Mouse (Mus musculus): ENCODE measurements around the gene Chst8. TPM values are rescaled to one million over a fixed set of nuclear protein-coding genes. Genes with fewer than 3 reads are reported as not detected.

Chst8 gene
- polyA plus RNA-seq, 1 experiment from 2014 or later, result 18.9 TPM

DNA sequence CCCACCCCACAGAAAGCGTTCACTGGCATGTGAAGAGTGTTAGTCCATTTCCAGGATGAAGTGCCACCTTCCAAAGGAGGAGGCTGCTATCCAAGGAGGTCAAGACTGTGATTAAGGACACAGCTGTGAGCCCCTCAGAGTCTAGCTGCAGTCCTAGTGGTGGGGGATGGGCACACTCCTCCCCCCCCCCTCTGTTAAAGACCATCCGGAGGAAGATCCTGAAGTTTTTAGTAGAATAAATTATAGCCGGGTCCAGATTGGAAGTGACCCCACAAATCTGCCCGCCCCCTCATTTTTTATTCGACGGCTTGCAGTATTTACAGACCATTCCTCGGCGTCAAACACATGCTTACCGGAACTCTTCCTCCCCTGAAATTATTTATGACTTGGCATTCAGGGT lies 114.3 kb downstream of the Chst8 start:
- 86% methylated on average over 9 of the region's 9 CpGs for WGBS
- Histone ChIP-seq H3K4me2 (replicated peaks) (no peak overlapping the region), H3K27me3 (0 out of 2 replicates have a peak, but pooled peaks cover 4% of the 10 kb centered on the region), H3K4me1 (peaks cover 11% of the 10 kb centered on the region), H3K9ac (replicated peaks) (no peak overlapping the region), H3K36me3 (no peaks in the 10 kb centered on the region), H3K9me3 (no peaks in the 10 kb centered on the region), H3K4me3 (no peak overlapping the region), H3K27ac (replicated peaks) (no peak overlapping the region)
- ATAC-seq (ENCODE audit: low FRiP score, low read depth), result no peak

DNA sequence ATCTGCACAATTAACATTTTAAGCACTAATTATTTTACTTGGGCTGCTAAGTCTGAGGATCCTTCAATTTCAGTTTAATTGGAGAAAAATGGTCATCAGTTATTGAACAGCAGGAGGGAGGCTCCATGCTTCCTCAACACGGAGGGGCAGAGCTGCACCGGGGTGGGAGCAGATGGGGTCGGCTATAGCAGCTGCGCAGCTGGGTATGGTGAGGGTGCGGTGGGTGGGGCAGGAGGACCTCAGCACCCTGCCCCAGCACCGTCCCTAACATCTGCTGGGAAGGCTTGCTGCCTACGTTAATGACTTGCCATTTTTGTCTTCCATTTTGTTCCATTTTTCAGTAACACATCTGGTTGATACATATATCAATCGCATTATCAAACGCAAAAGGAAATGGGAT lies 116.4 kb downstream of the Chst8 start:
- Histone ChIP-seq H3K9ac (replicated peaks) (no peak overlapping the region), H3K4me1 (peaks cover 26% of the 10 kb centered on the region), H3K4me3 (no peak overlapping the region), H3K36me3 (no peaks in the 10 kb centered on the region), H3K27me3 (0 out of 2 replicates have a peak, but pooled peaks cover 1% of the 10 kb centered on the region), H3K9me3 (no peaks in the 10 kb centered on the region), H3K27ac (replicated peaks) (peak overlapping the region; percentile 86), H3K4me2 (replicated peaks) (no peak overlapping the region)
- ATAC-seq (ENCODE audit: low FRiP score, low read depth), result no peak
- 68% methylated on average over 9 of the region's 9 CpGs for WGBS

DNA sequence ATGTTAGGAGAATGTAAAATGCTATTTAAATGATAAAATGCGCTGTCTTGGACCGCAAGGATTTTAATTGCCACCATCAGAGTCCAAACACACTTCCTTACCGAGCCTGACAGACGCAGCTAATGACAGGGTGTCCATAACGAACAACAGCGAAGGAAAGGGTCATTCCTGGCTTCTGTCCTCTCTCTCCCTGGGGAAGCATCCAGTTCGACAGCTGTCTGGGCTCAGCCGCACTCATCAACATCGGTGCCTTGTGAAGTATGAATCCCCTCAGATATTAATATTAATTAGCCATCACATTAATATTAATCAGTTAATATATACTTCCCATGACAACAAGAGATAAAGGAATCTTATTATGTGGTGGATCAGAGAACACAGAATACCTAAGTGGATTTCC lies 117.6 kb downstream of the Chst8 start:
- no peaks in the 10 kb centered on the region for H3K27me3 ChIP-seq
- WGBS, result 41% methylated on average over 9 of the region's 9 CpGs
- peak overlapping the region; percentile 86 for H3K27ac ChIP-seq (replicated peaks)
- ATAC-seq (ENCODE audit: low FRiP score, low read depth), result peak; percentile 66
- no peak overlapping the region for H3K4me3 ChIP-seq
- H3K9me3 ChIP-seq, result no peaks in the 10 kb centered on the region
- peaks cover 38% of the 10 kb centered on the region for H3K4me1 ChIP-seq
- H3K36me3 ChIP-seq, result no peaks in the 10 kb centered on the region
- H3K4me2 ChIP-seq (replicated peaks), result no peak overlapping the region
- H3K9ac ChIP-seq (replicated peaks), result no peak overlapping the region

DNA sequence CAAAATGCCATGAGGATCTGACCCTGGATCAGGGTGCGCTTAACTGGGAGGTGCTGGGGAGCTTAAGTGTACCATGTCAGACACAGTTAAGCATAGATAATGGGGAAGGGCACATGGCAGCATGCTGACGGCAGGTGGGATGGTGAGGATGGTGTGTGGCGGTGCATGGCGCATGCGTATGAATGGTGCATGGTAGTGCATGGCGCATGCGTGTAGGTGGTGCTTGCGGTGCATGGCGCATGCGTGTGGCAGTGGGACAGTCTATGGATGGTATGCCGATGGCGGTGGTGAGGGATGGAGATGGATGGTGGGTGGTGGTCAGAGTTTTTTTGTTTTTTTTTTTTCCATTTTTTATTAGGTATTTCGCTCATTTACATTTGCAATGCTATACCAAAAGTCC lies 118.6 kb downstream of the Chst8 start:
- ATAC-seq (ENCODE audit: low FRiP score, low read depth), result no peak
- H3K4me1 ChIP-seq, result peaks cover 44% of the 10 kb centered on the region
- H3K27me3 ChIP-seq, result no peaks in the 10 kb centered on the region
- H3K4me3 ChIP-seq, result no peak overlapping the region
- H3K9me3 ChIP-seq, result no peaks in the 10 kb centered on the region
- no peak overlapping the region for H3K9ac ChIP-seq (replicated peaks)
- no peaks in the 10 kb centered on the region for H3K36me3 ChIP-seq
- WGBS, result 96% methylated on average over 13 of the region's 13 CpGs
- H3K27ac ChIP-seq (replicated peaks), result peak overlapping the region; percentile 69
- H3K4me2 ChIP-seq (replicated peaks), result no peak overlapping the region

DNA sequence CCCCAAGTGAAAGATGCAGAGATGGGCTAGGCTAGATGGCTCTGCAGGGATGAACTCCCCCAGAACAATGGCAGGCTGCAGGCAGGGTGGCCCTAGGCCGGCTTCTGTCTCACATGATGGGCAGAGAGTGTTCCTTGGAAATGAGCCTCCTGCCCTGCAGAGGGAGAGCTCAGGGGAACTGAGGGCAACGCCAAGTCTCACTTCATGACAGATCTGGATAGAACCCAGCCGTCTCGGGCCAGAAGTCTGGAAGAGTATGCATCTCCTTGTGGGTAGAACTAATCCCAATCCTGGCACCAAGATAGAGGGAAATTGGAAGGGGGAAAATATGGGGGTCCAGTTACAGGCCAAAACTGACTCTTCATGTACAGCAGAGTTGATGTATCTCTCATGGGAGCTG lies 119.4 kb downstream of the Chst8 start:
- H3K4me1 ChIP-seq, result peaks cover 46% of the 10 kb centered on the region
- 81% methylated on average over 4 of the region's 4 CpGs for WGBS
- no peak for ATAC-seq (ENCODE audit: low FRiP score, low read depth)

DNA sequence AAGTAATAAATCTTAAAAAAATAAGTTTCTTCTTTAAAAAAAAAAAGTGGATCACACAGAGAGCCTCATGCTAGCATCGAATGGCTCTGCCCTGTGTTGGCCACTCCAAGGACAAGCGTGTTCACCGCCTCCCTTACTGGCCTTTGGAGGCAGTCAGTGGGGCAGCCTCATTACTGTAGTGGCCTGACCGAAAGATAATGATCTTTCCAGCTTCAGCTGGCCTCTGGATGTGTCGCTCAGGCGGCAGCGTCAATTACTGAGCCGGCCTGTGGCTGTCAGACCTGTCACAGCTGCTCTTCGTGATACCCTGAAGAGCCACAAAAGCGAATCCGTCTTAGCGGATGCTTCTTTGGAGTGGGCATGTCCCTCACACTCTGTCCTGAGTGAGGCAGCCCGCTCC lies 122.4 kb downstream of the Chst8 start:
- H3K4me2 ChIP-seq (replicated peaks), result peak overlapping the region; percentile 1; the same call in 1 of the 2 replicates
- peak overlapping the region; percentile 83 for H3K27ac ChIP-seq (replicated peaks)
- peaks cover 55% of the 10 kb centered on the region for H3K4me1 ChIP-seq
- 53% methylated on average over 13 of the region's 13 CpGs for WGBS
- no peaks in the 10 kb centered on the region for H3K9me3 ChIP-seq
- no peaks in the 10 kb centered on the region for H3K36me3 ChIP-seq
- no peak overlapping the region for H3K9ac ChIP-seq (replicated peaks)
- ATAC-seq (ENCODE audit: low FRiP score, low read depth), result peak; percentile 44
- H3K27me3 ChIP-seq, result no peaks in the 10 kb centered on the region
- no peak overlapping the region for H3K4me3 ChIP-seq

More for the DNA sequence above, 119.4 kb downstream of the Chst8 start:
- no peak overlapping the region for H3K4me2 ChIP-seq (replicated peaks)
- peak overlapping the region; percentile 39; the same call in 1 of the 2 replicates for H3K27ac ChIP-seq (replicated peaks)
- H3K36me3 ChIP-seq, result no peaks in the 10 kb centered on the region
- H3K9ac ChIP-seq (replicated peaks), result no peak overlapping the region
- H3K4me3 ChIP-seq, result no peak overlapping the region
- no peaks in the 10 kb centered on the region for H3K27me3 ChIP-seq
- no peaks in the 10 kb centered on the region for H3K9me3 ChIP-seq

DNA sequence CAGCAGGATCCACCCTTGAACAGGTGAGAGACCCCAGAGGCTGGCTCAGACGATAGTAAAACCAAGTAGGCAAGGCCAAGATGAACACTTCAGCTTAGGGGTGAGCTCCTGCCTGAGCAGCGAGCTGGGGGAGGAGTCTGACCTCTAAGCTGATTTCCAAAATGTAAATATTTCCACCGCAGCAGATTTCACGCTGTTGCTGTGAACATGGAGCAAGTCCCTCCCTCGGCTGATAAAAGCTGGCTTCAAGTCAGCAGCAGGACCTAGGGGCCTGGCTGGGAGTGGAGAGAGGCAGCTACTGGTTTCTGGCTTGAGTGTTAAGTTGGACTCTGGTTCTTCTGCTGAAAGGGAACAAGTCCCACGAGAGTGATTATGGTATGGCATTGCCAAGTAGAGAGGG lies 123.5 kb downstream of the Chst8 start:
- ATAC-seq (ENCODE audit: low FRiP score, low read depth), result no peak
- Histone ChIP-seq H3K36me3 (no peaks in the 10 kb centered on the region), H3K4me1 (peaks cover 51% of the 10 kb centered on the region), H3K9ac (replicated peaks) (no peak overlapping the region), H3K4me3 (no peak overlapping the region), H3K4me2 (replicated peaks) (no peak overlapping the region), H3K27me3 (peaks cover under 1% of the 10 kb centered on the region; the same call in 1 of the 2 replicates), H3K9me3 (no peaks in the 10 kb centered on the region), H3K27ac (replicated peaks) (no peak overlapping the region)
- WGBS, result 30% methylated on average over 6 of the region's 6 CpGs

DNA sequence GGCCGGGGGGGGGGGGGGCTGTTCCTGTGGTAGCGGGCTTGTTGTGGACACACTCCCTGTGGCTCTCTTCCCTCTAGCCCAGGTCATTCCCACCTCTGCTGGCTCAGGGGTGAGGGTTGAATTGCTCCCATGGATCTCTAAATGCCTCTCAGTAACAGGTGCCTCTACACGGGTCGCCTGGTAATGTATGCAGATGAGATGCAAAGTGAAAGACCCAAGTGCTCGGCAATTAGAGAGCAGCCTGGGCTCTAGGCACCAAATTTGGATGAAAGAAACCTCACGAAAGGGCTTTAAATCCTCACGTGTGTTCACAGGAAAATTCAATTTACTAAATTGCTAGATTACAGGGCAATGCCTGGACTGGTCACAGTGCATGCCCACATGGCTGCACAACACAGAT lies 126.7 kb downstream of the Chst8 start:
- no peak for ATAC-seq (ENCODE audit: low FRiP score, low read depth)
- H3K9ac ChIP-seq (replicated peaks), result no peak overlapping the region
- H3K4me3 ChIP-seq, result no peak overlapping the region
- H3K4me1 ChIP-seq, result peaks cover 33% of the 10 kb centered on the region
- no peaks in the 10 kb centered on the region for H3K36me3 ChIP-seq
- WGBS, result 32% methylated on average over 7 of the region's 7 CpGs
- no peak overlapping the region for H3K4me2 ChIP-seq (replicated peaks)
- peaks cover 3% of the 10 kb centered on the region; the same call in 1 of the 2 replicates for H3K27me3 ChIP-seq
- H3K9me3 ChIP-seq, result no peaks in the 10 kb centered on the region
- H3K27ac ChIP-seq (replicated peaks), result 0 out of 2 replicates have a peak overlapping the region, but pooled peaks have one; percentile 16

DNA sequence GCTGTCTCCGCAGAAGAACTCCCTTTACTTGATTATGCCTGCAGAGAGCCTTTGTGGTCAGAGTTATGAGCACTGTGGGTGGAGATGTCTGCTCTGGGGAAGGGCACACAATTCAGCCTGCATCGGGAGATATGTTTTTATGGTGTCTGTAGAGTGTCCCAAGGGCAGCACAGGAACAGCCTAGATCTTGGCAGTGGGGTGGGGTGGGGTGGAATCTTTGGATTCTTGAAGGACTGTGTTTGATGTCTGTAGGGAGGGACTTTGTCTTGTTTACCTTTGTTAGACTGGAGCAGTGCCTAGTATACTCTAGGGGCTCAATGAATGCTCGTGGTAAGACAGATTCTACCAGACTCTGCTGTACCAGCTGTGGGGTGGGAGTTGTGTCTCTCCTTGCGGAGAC lies 127.3 kb downstream of the Chst8 start:
- 74% methylated on average over 4 of the region's 4 CpGs for WGBS
- ATAC-seq (ENCODE audit: low FRiP score, low read depth), result no peak
- no peak overlapping the region for H3K27ac ChIP-seq (replicated peaks)
- H3K9ac ChIP-seq (replicated peaks), result no peak overlapping the region
- H3K9me3 ChIP-seq, result no peaks in the 10 kb centered on the region
- peaks cover 27% of the 10 kb centered on the region for H3K4me1 ChIP-seq
- no peak overlapping the region for H3K4me2 ChIP-seq (replicated peaks)
- H3K36me3 ChIP-seq, result no peaks in the 10 kb centered on the region
- H3K4me3 ChIP-seq, result no peak overlapping the region
- peaks cover 3% of the 10 kb centered on the region; the same call in 1 of the 2 replicates for H3K27me3 ChIP-seq

DNA sequence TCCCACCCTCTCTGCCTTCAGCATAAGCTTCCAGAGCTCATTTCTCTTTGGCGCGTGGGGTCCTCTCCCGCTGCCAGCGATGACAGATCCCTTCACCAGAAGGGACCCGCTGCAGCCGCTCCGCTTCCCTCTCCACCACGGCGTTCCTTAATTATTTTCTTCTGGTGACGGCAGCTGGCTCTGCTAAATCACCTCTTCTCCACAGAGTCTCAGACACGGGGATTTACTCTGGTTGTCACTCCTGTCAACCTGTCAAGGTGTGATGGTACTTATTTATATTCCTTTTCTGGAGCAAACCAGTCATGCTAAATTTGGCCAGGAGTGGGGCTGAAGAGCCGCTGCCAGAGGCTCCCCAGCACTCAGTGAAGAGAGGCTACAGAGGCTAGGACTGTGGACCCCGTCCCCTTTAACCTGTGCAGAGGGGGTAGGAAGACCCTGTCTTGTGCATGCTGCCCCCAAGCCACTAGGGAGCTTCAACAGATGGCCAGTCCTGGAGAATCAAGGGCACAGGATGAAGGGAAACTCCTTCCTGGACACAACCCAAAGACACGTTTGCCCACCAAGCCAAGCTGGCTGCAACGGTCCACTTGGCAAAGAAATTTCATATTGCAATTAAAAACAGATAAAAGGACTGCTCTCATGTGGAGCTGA lies 131.6 kb downstream of the Chst8 start:
- no peak for ATAC-seq (ENCODE audit: low FRiP score, low read depth)
- no peak overlapping the region; the same call in 1 of the 2 replicates for H3K27ac ChIP-seq (replicated peaks)
- no peak overlapping the region for H3K4me2 ChIP-seq (replicated peaks)

DNA sequence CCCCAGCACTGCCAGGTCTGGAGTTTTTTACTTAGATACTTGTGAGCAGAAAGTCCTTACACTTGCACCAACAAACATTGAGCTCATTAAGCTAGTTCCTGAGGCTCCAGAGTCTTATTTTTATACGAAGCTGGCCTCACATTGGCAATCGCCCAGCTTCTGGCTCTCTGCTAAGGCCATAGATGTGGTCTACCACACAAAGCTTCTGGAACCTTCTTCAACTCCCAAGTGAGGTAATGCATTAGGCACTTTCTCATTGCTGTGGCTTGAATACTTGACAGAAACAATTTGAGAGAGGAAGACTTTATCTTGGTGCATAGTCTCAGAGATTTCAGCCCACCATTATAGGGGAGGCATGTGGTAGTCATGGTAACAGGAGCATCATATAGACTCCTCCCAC lies 132.6 kb downstream of the Chst8 start:
- Histone ChIP-seq H3K4me2 (replicated peaks) (no peak overlapping the region), H3K27me3 (peaks cover 17% of the 10 kb centered on the region), H3K9me3 (no peaks in the 10 kb centered on the region), H3K36me3 (no peaks in the 10 kb centered on the region), H3K4me1 (peaks cover 10% of the 10 kb centered on the region; the same call in 1 of the 2 replicates), H3K4me3 (no peak overlapping the region), H3K27ac (replicated peaks) (no peak overlapping the region), H3K9ac (replicated peaks) (no peak overlapping the region)
- ATAC-seq (ENCODE audit: low FRiP score, low read depth), result no peak
- WGBS, result 86% methylated on average over 2 of the region's 2 CpGs

More for the DNA sequence above, 131.6 kb downstream of the Chst8 start:
- Histone ChIP-seq H3K4me1 (peaks cover 5% of the 10 kb centered on the region), H3K9me3 (no peaks in the 10 kb centered on the region), H3K27me3 (peaks cover 7% of the 10 kb centered on the region), H3K9ac (replicated peaks) (no peak overlapping the region), H3K36me3 (no peaks in the 10 kb centered on the region), H3K4me3 (no peak overlapping the region)
- 63% methylated on average over 15 of the region's 15 CpGs for WGBS

DNA sequence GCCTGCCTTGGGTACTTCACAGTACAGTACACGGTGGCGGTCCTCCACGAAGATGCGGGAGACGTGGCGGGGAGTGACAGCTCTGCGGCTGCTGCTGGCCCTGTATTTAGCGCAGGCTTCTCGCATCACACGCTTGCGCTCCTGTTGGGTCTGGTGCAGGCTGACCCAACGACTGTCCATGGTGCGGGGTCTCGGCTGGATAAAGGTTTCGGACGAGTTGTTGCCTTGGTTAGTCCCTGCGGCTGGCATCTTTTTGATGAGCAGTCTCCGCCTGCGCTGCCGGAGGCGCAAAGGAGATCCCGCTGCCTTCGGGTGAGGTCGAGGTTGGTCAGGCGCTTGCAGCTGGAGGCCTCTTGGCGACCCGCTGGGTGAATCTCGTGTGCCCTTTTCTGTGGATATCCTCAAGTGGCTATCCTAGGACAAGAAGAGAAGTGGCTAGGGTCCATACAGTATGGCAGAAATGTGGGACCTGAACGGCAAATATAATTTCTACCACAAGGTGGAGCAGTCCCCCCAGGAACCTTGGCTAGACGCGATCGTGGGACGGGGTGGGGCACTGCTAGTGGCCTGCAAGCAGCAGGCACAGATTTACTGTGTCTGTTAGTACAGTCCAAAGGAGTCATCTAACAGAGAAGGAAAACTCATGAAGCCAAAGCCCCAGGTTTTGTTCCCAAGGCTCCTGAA lies 136.5 kb downstream of the Chst8 start:
- 6% methylated on average over 33 of the region's 33 CpGs for WGBS
- no peaks in the 10 kb centered on the region for H3K9me3 ChIP-seq
- H3K27ac ChIP-seq (replicated peaks), result no peak overlapping the region
- peaks cover 11% of the 10 kb centered on the region; the same call in 1 of the 2 replicates for H3K4me1 ChIP-seq
- no peaks in the 10 kb centered on the region for H3K36me3 ChIP-seq
- peak; percentile 27; the same call in 1 of the 2 replicates for ATAC-seq (ENCODE audit: low FRiP score, low read depth)
- H3K4me3 ChIP-seq, result peak overlapping the region; percentile 23
- H3K27me3 ChIP-seq, result peaks cover 42% of the 10 kb centered on the region
- no peak overlapping the region for H3K9ac ChIP-seq (replicated peaks)
- peak overlapping the region; percentile 44 for H3K4me2 ChIP-seq (replicated peaks)
